Mouse (Mus musculus) kidney, postnatal 25 days (tissue): ENCODE measurements around the gene Olfr135.

Source experiments
- DNase-seq, 2 experiments: peaks; one replicate each; pipeline ENCODE4 v3.0.0; 2021; ENCODE audit warnings: mixed read lengths in 2 of 2

Olfr135 gene

DNA sequence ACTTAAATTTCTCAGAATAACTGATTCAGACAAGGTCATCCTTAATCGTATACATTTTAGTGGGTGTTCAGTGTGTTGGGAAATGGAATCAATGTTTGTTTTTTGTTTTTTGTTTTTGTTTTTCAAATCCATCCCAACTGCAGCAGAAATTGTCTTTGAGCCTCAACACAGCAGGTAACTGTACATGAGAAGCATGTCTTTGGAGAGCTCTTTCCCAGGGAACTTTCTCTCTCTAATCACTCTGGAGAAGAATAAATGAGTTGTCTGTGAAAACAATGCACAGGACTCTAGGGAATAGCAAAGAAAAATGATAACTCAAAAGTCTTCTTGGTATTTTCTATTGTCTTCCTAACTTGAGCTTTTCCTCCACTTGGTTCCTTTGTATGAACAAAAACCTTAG lies at the start of gene Olfr135:
TSS of gene Olfr135 (plus strand) at position 301 of the 400 bp plus-strand sequence.
- no peak for DNase-seq

DNA sequence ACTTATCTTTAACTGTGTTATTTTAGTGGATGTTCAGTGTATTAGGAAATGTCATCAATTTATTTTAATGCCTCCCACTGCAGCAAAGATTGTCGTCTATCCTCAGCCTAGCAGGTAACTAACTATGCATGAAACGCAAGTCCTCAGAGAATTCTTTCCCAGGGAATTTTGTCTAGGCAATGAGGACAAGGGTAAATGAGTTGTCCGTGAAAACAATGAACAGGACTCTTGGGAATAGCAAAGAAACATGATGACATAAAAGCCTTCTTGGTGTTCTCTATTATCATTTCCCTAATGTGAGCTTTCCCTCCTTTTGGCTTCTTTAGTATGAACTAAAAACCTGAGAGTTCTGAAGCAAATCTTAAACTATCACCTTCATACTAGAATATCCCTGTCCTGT lies 33.0 kb upstream of the Olfr135 start, which contains the start of gene Olfr134:
TSS of gene Olfr134 (plus strand) at position 301 of the 400 bp plus-strand sequence.
- no peak for DNase-seq
